Mouse (Mus musculus): ENCODE data around the gene Ninl. TPM values are rescaled to one million over a fixed set of nuclear protein-coding genes. Genes with fewer than 3 reads are reported as not detected.

Ninl gene
- total RNA-seq, 1 experiment: 22.4 TPM

DNA sequence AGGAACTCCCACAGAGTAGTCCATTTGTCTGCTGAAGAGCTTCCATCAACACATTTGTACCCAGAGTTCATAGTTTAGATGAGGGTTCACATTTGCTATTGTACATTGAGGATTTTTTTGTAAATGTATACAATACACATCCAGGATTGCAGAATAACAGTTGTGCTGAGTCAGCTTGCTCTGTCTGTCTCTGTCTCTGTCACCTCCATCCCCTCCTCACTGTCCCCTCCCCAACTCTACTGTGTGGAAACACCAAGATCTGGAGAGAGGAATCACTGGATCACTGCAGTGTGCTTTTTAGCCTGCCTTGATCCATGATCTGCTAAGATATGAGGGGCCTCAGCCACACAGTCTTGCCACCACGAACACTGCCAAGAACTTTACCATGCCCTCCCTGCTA, 153.4 kb downstream of the Ninl start:
- no peak overlapping the region for H3K27ac ChIP-seq (ENCODE audit: insufficient read depth, low read depth, low read length, poor library complexity, severe bottlenecking)
- H3K4me1 ChIP-seq (ENCODE audit: control insufficient read depth in 2 of 2, insufficient read depth in 2 of 2, low read length in 2 of 2, poor library complexity in 1 of 2): no peaks in the 10 kb centered on the region
- no peak for DNase-seq (ENCODE audit: low read depth, low spot score)
- TF ChIP-seq ZC3H11A (IDR thresholded peaks at IDR 0.05; ENCODE audit: borderline replicate concordance, low read depth, low read length): no peak
- TF ChIP-seq MAFK (IDR thresholded peaks at IDR 0.05; ENCODE audit: insufficient read depth, low read depth, low read length): peak; percentile 81
- no peak for TF ChIP-seq ZNF384 (IDR thresholded peaks at IDR 0.05; ENCODE audit: low read depth, low read length)
- no peak for TF ChIP-seq HCFC1 (IDR thresholded peaks at IDR 0.05; ENCODE audit: borderline replicate concordance, insufficient read depth, low read length)
- no peak for TF ChIP-seq CHD2 (IDR thresholded peaks at IDR 0.05; ENCODE audit: low read depth, low read length)
- in situ Hi-C loops (cut with MboI; ENCODE audit: low sequenced_read_pairs in 2 of 2, unreplicated experiment in 2 of 2): no loop called here
- H3K9me3 ChIP-seq (ENCODE audit: control insufficient read depth, insufficient read depth, low read depth, low read length): no peaks in the 10 kb centered on the region
- H3K36me3 ChIP-seq (ENCODE audit: control insufficient read depth, insufficient read depth, low read length, poor library complexity, severe bottlenecking): no peaks in the 10 kb centered on the region; the same call in 1 of the 2 replicates
- H3K4me3 ChIP-seq (ENCODE audit: insufficient read depth in 1 of 2, low read depth in 1 of 2, low read length in 2 of 2, poor library complexity in 1 of 2, severe bottlenecking in 1 of 2): no peak overlapping the region
- H3K9ac ChIP-seq (ENCODE audit: insufficient read depth, low read depth, low read length, poor library complexity, severe bottlenecking): no peak overlapping the region

DNA sequence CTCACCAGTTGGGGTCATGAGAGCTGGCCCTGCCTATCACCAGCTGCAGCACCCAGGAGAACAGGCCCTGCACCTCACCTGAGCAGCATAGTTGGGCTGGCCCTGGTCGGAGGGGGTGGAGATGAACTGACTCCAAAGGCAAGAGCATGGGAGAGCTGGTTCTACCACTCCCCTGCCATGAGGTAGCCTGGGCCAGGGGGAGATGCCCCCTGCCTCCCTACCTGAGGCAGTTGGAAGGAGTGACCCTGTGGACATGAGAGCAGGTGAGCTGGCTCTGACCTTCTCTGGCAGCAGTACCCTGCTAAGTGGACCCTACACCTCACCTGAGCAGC, 154.4 kb downstream of the Ninl start:
- Histone ChIP-seq H3K9me3 (ENCODE audit: control insufficient read depth, insufficient read depth, low read depth, low read length) (no peaks in the 10 kb centered on the region), H3K27ac (ENCODE audit: insufficient read depth, low read depth, low read length, poor library complexity, severe bottlenecking) (no peak overlapping the region), H3K36me3 (ENCODE audit: control insufficient read depth, insufficient read depth, low read length, poor library complexity, severe bottlenecking) (no peaks in the 10 kb centered on the region; the same call in 1 of the 2 replicates), H3K9ac (ENCODE audit: insufficient read depth, low read depth, low read length, poor library complexity, severe bottlenecking) (no peak overlapping the region), H3K4me1 (ENCODE audit: control insufficient read depth in 2 of 2, insufficient read depth in 2 of 2, low read length in 2 of 2, poor library complexity in 1 of 2) (no peaks in the 10 kb centered on the region), H3K4me3 (ENCODE audit: insufficient read depth in 1 of 2, low read depth in 1 of 2, low read length in 2 of 2, poor library complexity in 1 of 2, severe bottlenecking in 1 of 2) (no peak overlapping the region)
- DNase-seq (ENCODE audit: low read depth, low spot score): no peak
- in situ Hi-C loops (cut with MboI; ENCODE audit: low sequenced_read_pairs in 2 of 2, unreplicated experiment in 2 of 2): no loop called here
- TF ChIP-seq ZNF384 (IDR thresholded peaks at IDR 0.05; ENCODE audit: low read depth, low read length): no peak

Other genes with a start within 250 kb of the Ninl start
- 59.4 and 69.5 TPM in 2 replicates for gene Abhd12, start 134.6 kb downstream of the Ninl start, total RNA-seq (2012; rRNA removed)
- 40.1 and 45.6 TPM in 2 replicates for gene Gins1, start 134.0 kb downstream of the Ninl start, total RNA-seq (2012; rRNA removed)
- 8.9 and 11.8 TPM in 2 replicates for gene Nanp, start within 50 bp of the Ninl start, total RNA-seq (2012; rRNA removed)
- not detected in 2 replicates for gene Gm14151, start 53.0 kb upstream of the Ninl start, total RNA-seq (2012; rRNA removed)
- gene Gm14147, start 58.9 kb upstream of the Ninl start, total RNA-seq (2012; rRNA removed): 0.16 TPM in 1 of 2 replicates, not detected in the other

Measured in ES-E14 (cell line).